Mouse (Mus musculus): Measurements from ENCODE around the gene Ercc2. TPM values are rescaled to one million over a fixed set of nuclear protein-coding genes. Genes with fewer than 3 reads are reported as not detected.

The Ercc2 gene
- polyA plus RNA-seq, 1 experiment from 2014 or later, result 17.6 TPM

DNA sequence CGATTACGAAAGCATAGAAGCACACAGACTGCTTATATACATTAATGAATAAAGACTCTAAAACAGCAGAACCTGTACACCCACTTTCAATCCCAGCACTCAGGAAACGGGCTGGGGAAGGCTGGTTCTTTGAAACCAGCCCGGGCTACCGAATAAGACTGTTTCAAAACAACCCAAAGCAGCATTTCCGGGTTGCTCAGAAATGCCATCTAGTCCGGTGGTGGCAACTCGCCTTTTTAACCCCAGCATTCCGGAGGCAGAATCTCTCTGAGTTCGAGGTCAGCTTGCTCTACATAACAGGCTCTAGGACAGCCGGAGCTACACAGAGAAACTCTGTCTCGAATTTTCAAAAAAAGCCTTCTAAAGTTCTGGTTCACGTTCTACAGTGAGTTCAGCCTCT, 23.2 kb upstream of the Ercc2 start:
- 13% methylated on average over 13 of the region's 13 CpGs for WGBS

GRCm38 (mm10) chr7:19359299-19359891, 22.4 kb upstream of the Ercc2 start, which contains the start of the genes Cd3eap and Ppp1r13l:
TSS of gene Cd3eap (minus strand) at chr7:19359483.
TSS of gene Ppp1r13l (plus strand) at chr7:19359749.
- Histone ChIP-seq H3K27ac (ENCODE audit: low read length) (peak within 1 kb of the TSS; percentile 64), H3K36me3 (ENCODE audit: control insufficient read depth, insufficient read depth, low read length) (peaks cover 9% of the 10 kb centered on the region; the same call in 1 of the 2 replicates), H3K9me3 (ENCODE audit: control insufficient read depth, low read length) (no peaks in the 10 kb centered on the region), H3K9ac (ENCODE audit: low read depth, low read length) (peak within 1 kb of the TSS; percentile 73), H3K27me3 (replicated peaks; ENCODE audit: control insufficient read depth, insufficient read depth, low read length) (no peaks in the 10 kb centered on the region), H3K4me2 (ENCODE audit: low read depth, low read length) (peak within 1 kb of the TSS; percentile 98), H3K4me1 (ENCODE audit: control insufficient read depth, insufficient read depth, low read length) (peaks cover 30% of the 10 kb centered on the region), H3K4me3 (ENCODE audit: low read length) (peak within 1 kb of the TSS; percentile 68)
- ATAC-seq, result peak; percentile 64
- under 1% methylated on average over 31 of the region's 31 CpGs for WGBS

More for the DNA sequence above, 23.2 kb upstream of the Ercc2 start:
- Histone ChIP-seq H3K27me3 (replicated peaks; ENCODE audit: control insufficient read depth, insufficient read depth, low read length) (no peaks in the 10 kb centered on the region), H3K4me2 (ENCODE audit: low read depth, low read length) (peak overlapping the region; percentile 98), H3K36me3 (ENCODE audit: control insufficient read depth, insufficient read depth, low read length) (peaks cover 9% of the 10 kb centered on the region; the same call in 1 of the 2 replicates), H3K4me3 (ENCODE audit: low read length) (peak overlapping the region; percentile 68), H3K9me3 (ENCODE audit: control insufficient read depth, low read length) (no peaks in the 10 kb centered on the region), H3K9ac (ENCODE audit: low read depth, low read length) (peak overlapping the region; percentile 73), H3K27ac (ENCODE audit: low read length) (no peak overlapping the region), H3K4me1 (ENCODE audit: control insufficient read depth, insufficient read depth, low read length) (peaks cover 29% of the 10 kb centered on the region)
- ATAC-seq, result no peak

GRCm38 (mm10) chr7:19359892-19360641, 21.7 kb upstream of the Ercc2 start:
- peak overlapping the region; percentile 73 for H3K9ac ChIP-seq (ENCODE audit: low read depth, low read length)
- H3K27ac ChIP-seq (ENCODE audit: low read length), result peak overlapping the region; percentile 64
- H3K9me3 ChIP-seq (ENCODE audit: control insufficient read depth, low read length), result no peaks in the 10 kb centered on the region
- WGBS, result under 1% methylated on average over 45 of the region's 45 CpGs
- H3K4me2 ChIP-seq (ENCODE audit: low read depth, low read length), result peak overlapping the region; percentile 98
- H3K27me3 ChIP-seq (replicated peaks; ENCODE audit: control insufficient read depth, insufficient read depth, low read length), result no peaks in the 10 kb centered on the region
- ATAC-seq, result peak; percentile 66
- peak overlapping the region; percentile 68 for H3K4me3 ChIP-seq (ENCODE audit: low read length)
- H3K4me1 ChIP-seq (ENCODE audit: control insufficient read depth, insufficient read depth, low read length), result peaks cover 30% of the 10 kb centered on the region
- peaks cover 6% of the 10 kb centered on the region; the same call in 1 of the 2 replicates for H3K36me3 ChIP-seq (ENCODE audit: control insufficient read depth, insufficient read depth, low read length)

GRCm38 (mm10) chr7:19360944-19361343, 20.9 kb upstream of the Ercc2 start:
- peaks cover 30% of the 10 kb centered on the region for H3K4me1 ChIP-seq (ENCODE audit: control insufficient read depth, insufficient read depth, low read length)
- peak overlapping the region; percentile 64 for H3K27ac ChIP-seq (ENCODE audit: low read length)
- peaks cover 2% of the 10 kb centered on the region; the same call in 1 of the 2 replicates for H3K36me3 ChIP-seq (ENCODE audit: control insufficient read depth, insufficient read depth, low read length)
- WGBS, result under 1% methylated on average over 27 of the region's 27 CpGs
- ATAC-seq, result peak; percentile 78
- peak overlapping the region; percentile 98 for H3K4me2 ChIP-seq (ENCODE audit: low read depth, low read length)
- H3K27me3 ChIP-seq (replicated peaks; ENCODE audit: control insufficient read depth, insufficient read depth, low read length), result no peaks in the 10 kb centered on the region
- peak overlapping the region; percentile 73 for H3K9ac ChIP-seq (ENCODE audit: low read depth, low read length)
- H3K4me3 ChIP-seq (ENCODE audit: low read length), result peak overlapping the region; percentile 68
- H3K9me3 ChIP-seq (ENCODE audit: control insufficient read depth, low read length), result no peaks in the 10 kb centered on the region

DNA sequence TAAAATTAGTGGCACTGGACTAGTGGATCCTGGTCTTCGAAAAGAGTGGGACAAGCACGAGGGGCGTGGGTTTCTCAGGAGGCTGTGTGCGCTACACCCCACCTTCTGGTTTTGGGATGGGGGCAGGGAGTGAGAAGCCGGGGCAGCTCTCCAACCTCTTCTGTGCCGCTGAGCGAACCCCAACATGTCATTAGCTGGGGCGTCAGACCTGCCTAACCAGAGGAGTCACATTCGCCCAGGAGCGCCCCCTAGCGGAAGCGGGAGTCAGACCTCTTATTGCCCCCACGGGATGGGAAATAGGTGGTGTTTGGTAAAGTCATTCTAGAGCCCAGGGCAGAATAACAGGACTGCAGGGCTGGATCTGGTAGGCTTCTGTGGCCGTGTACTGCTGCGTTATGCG, 20.1 kb upstream of the Ercc2 start:
- 10% methylated on average over 16 of the region's 16 CpGs for WGBS
- H3K4me2 ChIP-seq (ENCODE audit: low read depth, low read length), result peak overlapping the region; percentile 98
- ATAC-seq, result no peak

DNA sequence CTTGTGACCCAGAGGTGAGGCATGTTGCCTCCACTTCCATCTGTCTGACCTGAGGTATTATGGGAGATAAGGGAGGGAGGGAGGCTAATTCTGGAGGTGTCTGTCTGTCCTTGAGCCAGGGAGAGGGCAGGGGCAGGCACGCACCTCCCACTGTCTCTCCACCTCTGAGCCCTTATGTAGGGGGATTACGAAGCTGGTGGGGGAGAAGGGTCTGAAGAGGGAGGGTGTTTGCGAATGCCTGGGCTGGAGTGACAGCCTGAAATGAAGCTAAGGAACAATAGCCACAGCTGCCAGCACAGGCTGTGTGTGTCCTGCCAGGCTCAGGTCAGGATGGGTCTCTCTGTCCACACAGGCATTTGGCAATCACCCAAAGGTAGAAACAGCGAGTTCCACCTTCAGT, 19.5 kb upstream of the Ercc2 start:
- Histone ChIP-seq H3K4me2 (ENCODE audit: low read depth, low read length) (peak overlapping the region; percentile 98), H3K36me3 (ENCODE audit: control insufficient read depth, insufficient read depth, low read length) (no peaks in the 10 kb centered on the region), H3K4me1 (ENCODE audit: control insufficient read depth, insufficient read depth, low read length) (peaks cover 30% of the 10 kb centered on the region), H3K27ac (ENCODE audit: low read length) (no peak overlapping the region), H3K9ac (ENCODE audit: low read depth, low read length) (no peak overlapping the region), H3K27me3 (replicated peaks; ENCODE audit: control insufficient read depth, insufficient read depth, low read length) (no peaks in the 10 kb centered on the region), H3K4me3 (ENCODE audit: low read length) (peak overlapping the region; percentile 68), H3K9me3 (ENCODE audit: control insufficient read depth, low read length) (no peaks in the 10 kb centered on the region)
- no peak for ATAC-seq
- 38% methylated on average over 4 of the region's 4 CpGs for WGBS

More for the DNA sequence above, 20.1 kb upstream of the Ercc2 start:
- H3K36me3 ChIP-seq (ENCODE audit: control insufficient read depth, insufficient read depth, low read length), result no peaks in the 10 kb centered on the region
- peak overlapping the region; percentile 73 for H3K9ac ChIP-seq (ENCODE audit: low read depth, low read length)
- peak overlapping the region; percentile 68 for H3K4me3 ChIP-seq (ENCODE audit: low read length)
- peaks cover 30% of the 10 kb centered on the region for H3K4me1 ChIP-seq (ENCODE audit: control insufficient read depth, insufficient read depth, low read length)
- H3K9me3 ChIP-seq (ENCODE audit: control insufficient read depth, low read length), result no peaks in the 10 kb centered on the region
- no peaks in the 10 kb centered on the region for H3K27me3 ChIP-seq (replicated peaks; ENCODE audit: control insufficient read depth, insufficient read depth, low read length)
- no peak overlapping the region for H3K27ac ChIP-seq (ENCODE audit: low read length)

- peak; percentile 44 for ATAC-seq
- no peaks in the 10 kb centered on the region for H3K27me3 ChIP-seq (replicated peaks; ENCODE audit: control insufficient read depth, insufficient read depth, low read length)
- H3K36me3 ChIP-seq (ENCODE audit: control insufficient read depth, insufficient read depth, low read length), result no peaks in the 10 kb centered on the region
- no peak overlapping the region for H3K9ac ChIP-seq (ENCODE audit: low read depth, low read length)
- WGBS, result 4% methylated on average over 18 of the region's 18 CpGs
- no peak overlapping the region for H3K4me3 ChIP-seq (ENCODE audit: low read length)
- no peaks in the 10 kb centered on the region for H3K9me3 ChIP-seq (ENCODE audit: control insufficient read depth, low read length)
- peaks cover 17% of the 10 kb centered on the region for H3K4me1 ChIP-seq (ENCODE audit: control insufficient read depth, insufficient read depth, low read length)
- H3K27ac ChIP-seq (ENCODE audit: low read length), result no peak overlapping the region
- H3K4me2 ChIP-seq (ENCODE audit: low read depth, low read length), result no peak overlapping the region
Measured at GRCm38 (mm10) chr7:19363881-19364280, 17.9 kb upstream of the Ercc2 start.

- H3K4me3 ChIP-seq (ENCODE audit: low read length), result no peak overlapping the region
- no peak overlapping the region for H3K27ac ChIP-seq (ENCODE audit: low read length)
- ATAC-seq, result no peak
- H3K9ac ChIP-seq (ENCODE audit: low read depth, low read length), result no peak overlapping the region
- H3K9me3 ChIP-seq (ENCODE audit: control insufficient read depth, low read length), result no peaks in the 10 kb centered on the region
- no peak overlapping the region for H3K4me2 ChIP-seq (ENCODE audit: low read depth, low read length)
- H3K36me3 ChIP-seq (ENCODE audit: control insufficient read depth, insufficient read depth, low read length), result no peaks in the 10 kb centered on the region
- H3K4me1 ChIP-seq (ENCODE audit: control insufficient read depth, insufficient read depth, low read length), result peaks cover 20% of the 10 kb centered on the region
- 70% methylated on average over 4 of the region's 4 CpGs for WGBS
- H3K27me3 ChIP-seq (replicated peaks; ENCODE audit: control insufficient read depth, insufficient read depth, low read length), result no peaks in the 10 kb centered on the region; the same call in 1 of the 2 replicates
Measured at GRCm38 (mm10) chr7:19365376-19365775, 16.4 kb upstream of the Ercc2 start.

DNA sequence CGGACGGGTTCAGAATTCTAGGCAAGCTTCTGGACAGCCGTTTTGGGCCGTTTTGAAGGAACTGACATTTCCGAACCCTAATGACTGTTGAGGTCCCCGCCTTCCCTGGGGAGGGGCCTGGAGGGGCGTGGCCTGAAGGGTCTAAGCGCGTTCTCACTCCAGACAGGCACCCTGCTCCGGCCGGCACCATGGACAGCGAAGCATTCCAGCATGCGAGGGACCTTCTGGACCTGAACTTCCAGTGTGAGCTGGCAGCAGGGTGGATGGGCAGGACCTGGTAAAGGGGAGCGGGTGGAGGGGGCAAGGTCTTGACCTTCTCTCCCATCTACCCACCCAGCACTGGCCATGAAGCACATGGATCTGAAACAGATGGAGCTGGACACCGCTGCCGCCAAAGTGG, 13.4 kb upstream of the Ercc2 start:
- Histone ChIP-seq H3K9ac (ENCODE audit: low read depth, low read length) (no peak overlapping the region), H3K27me3 (replicated peaks; ENCODE audit: control insufficient read depth, insufficient read depth, low read length) (no peaks in the 10 kb centered on the region; the same call in 1 of the 2 replicates), H3K4me1 (ENCODE audit: control insufficient read depth, insufficient read depth, low read length) (peaks cover 8% of the 10 kb centered on the region), H3K4me2 (ENCODE audit: low read depth, low read length) (no peak overlapping the region), H3K27ac (ENCODE audit: low read length) (no peak overlapping the region), H3K36me3 (ENCODE audit: control insufficient read depth, insufficient read depth, low read length) (no peaks in the 10 kb centered on the region), H3K4me3 (ENCODE audit: low read length) (no peak overlapping the region), H3K9me3 (ENCODE audit: control insufficient read depth, low read length) (no peaks in the 10 kb centered on the region)
- 19% methylated on average over 16 of the region's 16 CpGs for WGBS
- no peak for ATAC-seq

Data from intestine, embryonic 16.5 days (tissue).